In the genomic region with DNA sequence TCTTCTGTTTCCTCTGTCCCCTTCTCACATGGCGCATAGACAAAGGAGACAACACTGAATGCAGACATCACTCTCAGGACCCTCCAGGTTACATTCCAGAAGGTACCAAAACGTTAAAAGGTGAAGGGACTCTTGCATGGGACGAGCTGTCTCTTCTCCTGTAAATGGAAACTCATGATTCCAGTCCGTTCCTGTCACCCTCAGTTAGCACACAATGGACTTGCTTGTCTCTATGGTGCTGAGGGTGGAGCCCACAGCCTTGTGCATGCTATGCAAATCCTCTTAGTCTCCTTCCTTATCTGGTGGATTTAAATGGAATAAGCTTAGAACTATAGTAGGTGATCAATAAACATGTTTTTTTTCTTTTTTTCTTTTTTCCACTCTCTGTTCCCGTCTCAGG, we compare ENCODE assay signal across 36 mouse cellular contexts. TPM values are rescaled to one million over a fixed set of nuclear protein-coding genes. Genes with fewer than 3 reads are reported as not detected.
"Had no signal": no experiment of that assay in that cellular context is flagged by ENCODE, and none has a peak within 500 bp of the region (broad histone marks: within the 10 kb centered on the region; RNA-seq: fewer than 3 reads in every experiment).

No protein-coding gene starts in this region.

- DNase-seq: left cerebral cortex, postnatal 4 days; liver; liver, embryonic 13.5 days; liver, postnatal 0 days; lung, adult 2 months; lung, embryonic 14.5 days; lung, postnatal 10 days; lung, postnatal 14 days; lung, postnatal 36 days; midbrain, embryonic 14.5 days had no signal

- H3K36me3 ChIP-seq: limb, embryonic 10.5 days; limb, embryonic 12.5 days; limb, embryonic 13.5 days; limb, embryonic 15.5 days; liver, embryonic 12.5 days; liver, embryonic 13.5 days; liver, embryonic 15.5 days; lung, embryonic 15.5 days; midbrain, embryonic 12.5 days; midbrain, embryonic 13.5 days; midbrain, embryonic 15.5 days; neural tube, embryonic 12.5 days had no signal

- H3K27me3 ChIP-seq: lung, embryonic 15.5 days; megakaryocyte, embryonic 14.5 days had no signal

- H3K27ac ChIP-seq: limb, embryonic 10.5 days; limb, embryonic 12.5 days; limb, embryonic 13.5 days; limb, embryonic 15.5 days; liver, embryonic 12.5 days; liver, embryonic 13.5 days; liver, embryonic 14.5 days; liver, embryonic 15.5 days; lung, embryonic 15.5 days; macrophage; midbrain, embryonic 12.5 days; midbrain, embryonic 13.5 days; midbrain, embryonic 15.5 days; neural tube, embryonic 12.5 days had no signal

- H3K4me3 ChIP-seq: limb, embryonic 10.5 days; limb, embryonic 12.5 days; limb, embryonic 13.5 days; limb, embryonic 15.5 days; liver, embryonic 12.5 days; liver, embryonic 13.5 days; liver, embryonic 15.5 days; lung, embryonic 15.5 days; megakaryocyte, embryonic 14.5 days; midbrain, embryonic 12.5 days; midbrain, embryonic 13.5 days; midbrain, embryonic 15.5 days; myocyte; neural tube, embryonic 12.5 days had no signal

- H3K9me3 ChIP-seq: limb, embryonic 10.5 days; limb, embryonic 13.5 days; limb, embryonic 15.5 days; liver, embryonic 12.5 days; liver, embryonic 13.5 days; liver, embryonic 15.5 days; lung, embryonic 15.5 days; megakaryocyte, embryonic 14.5 days; midbrain, embryonic 12.5 days; midbrain, embryonic 13.5 days; midbrain, embryonic 15.5 days; neural tube, embryonic 12.5 days had no signal

RNA-seq across cellular contexts. Expression of gene Prss39, which starts 28.4 kb away (rescaled TPM):
- polyA plus RNA-seq: limb, embryonic 10.5 days; limb, embryonic 11.5 days; limb, embryonic 12.5 days; limb, embryonic 13.5 days; limb, embryonic 14.5 days; limb, embryonic 15.5 days; liver, adult 2 months; liver, embryonic 11.5 days; liver, embryonic 12.5 days; liver, embryonic 13.5 days; liver, embryonic 14.5 days; liver, embryonic 15.5 days; liver, embryonic 16.5 days; liver, postnatal 0 days; lung, embryonic 14.5 days; lung, embryonic 15.5 days; lung, embryonic 16.5 days; lung, postnatal 0 days; macrophage; midbrain, embryonic 11.5 days; midbrain, embryonic 12.5 days; midbrain, embryonic 13.5 days; midbrain, embryonic 14.5 days; midbrain, embryonic 15.5 days; midbrain, embryonic 16.5 days; midbrain, postnatal 0 days; myocyte; neural tube, embryonic 11.5 days; neural tube, embryonic 12.5 days had no signal
